Mouse (Mus musculus): ENCODE results near the gene Bcl6. TPM values are rescaled to one million over a fixed set of nuclear protein-coding genes. Genes with fewer than 3 reads are reported as not detected.

Gene Bcl6
- polyA plus RNA-seq (2012; ENCODE audit: low replicate concordance): 38.0 and 49.6 TPM in 2 replicates

DNA sequence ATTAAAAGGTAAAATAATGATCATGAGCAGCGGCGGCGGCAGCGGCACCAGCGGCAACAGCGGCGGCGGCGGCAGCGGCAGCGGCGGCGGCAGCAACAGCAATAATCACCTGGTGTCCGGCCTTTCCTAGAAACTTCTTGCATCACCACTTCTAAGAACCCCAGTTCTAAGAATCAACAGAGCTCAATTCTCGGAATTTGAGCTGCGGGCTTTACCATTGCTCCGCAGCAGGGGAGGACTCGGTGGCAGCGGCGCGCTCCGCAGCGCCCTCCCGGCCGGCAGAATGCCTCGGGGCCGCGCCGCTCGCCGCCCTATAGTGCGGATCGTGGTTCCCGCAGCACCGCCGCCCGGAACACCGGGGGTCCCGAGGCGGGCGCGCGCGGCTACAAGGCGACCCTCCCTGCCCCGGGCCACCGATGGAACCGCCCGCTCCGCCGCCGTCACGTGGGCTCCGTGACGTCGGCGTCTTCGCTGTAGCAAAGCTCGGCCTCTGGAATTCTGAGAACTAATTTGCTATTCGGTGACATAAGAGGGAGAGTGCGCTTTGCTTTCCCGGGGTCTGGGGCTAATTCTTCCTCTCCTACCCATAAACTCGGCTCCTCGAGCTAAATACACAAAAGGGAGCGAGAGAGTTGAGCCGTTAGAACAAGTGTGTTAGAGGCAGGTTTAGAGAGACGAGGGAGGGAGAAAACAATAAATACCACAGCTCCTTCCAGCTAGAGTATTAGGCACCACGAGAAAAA, at the start of gene Bcl6, which contains the start of gene Gm37419:
Bcl6 (minus strand) TSS at position 387 of the 743 bp plus-strand sequence.
Gm37419 (plus strand) TSS at position 17 of the 743 bp plus-strand sequence.

DNA sequence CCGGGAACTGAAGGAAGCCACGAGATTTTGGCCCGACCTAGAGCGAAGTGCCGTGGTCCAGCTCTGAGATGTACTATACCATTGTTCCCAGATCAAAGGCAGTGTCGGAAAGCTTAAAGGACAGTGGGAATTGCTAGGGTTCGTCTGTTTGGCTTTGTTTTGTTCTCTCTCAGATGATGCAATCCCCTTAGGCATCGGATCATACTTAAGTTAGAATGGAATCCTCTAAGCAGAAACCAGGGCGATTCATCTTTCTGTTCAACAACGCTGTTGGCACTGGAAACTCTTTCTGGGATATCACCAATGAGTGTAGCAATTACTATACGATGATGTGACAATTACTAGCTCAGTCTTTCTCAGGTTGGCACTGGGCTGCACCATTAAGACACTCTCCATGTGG, 56.4 kb downstream of the Bcl6 start, which contains the start of gene Rtp2:
Rtp2 (minus strand) TSS at position 101 of the 400 bp plus-strand sequence.

Other genes starting within 250 kb of the Bcl6 start
- not detected in 2 replicates for gene Sst, start 97.9 kb downstream of the Bcl6 start, polyA plus RNA-seq (2012; ENCODE audit: low replicate concordance)
- gene Rtp2, start 56.5 kb downstream of the Bcl6 start, polyA plus RNA-seq (2012; ENCODE audit: low replicate concordance): not detected in 2 replicates
- not detected in 2 replicates for gene Gm37419, start 370 bp downstream of the Bcl6 start, polyA plus RNA-seq (2012; ENCODE audit: low replicate concordance)